Mouse (Mus musculus) c-Kit-negative CD71-positive TER-119-positive erythroid progenitor cells, embryonic 14.5 days (primary cell): ENCODE results near the gene Rhod.
A peak's percentile ranks its signal among the peaks of the same experiment; 100 is the strongest.
"Not testable (repeated sequence)": the region's sequence is repeated elsewhere in the genome, so short reads cannot be mapped to it uniquely, and the experiment has no call there.

Experiments
- DNase-seq: peaks from one replicate; pipeline ENCODE4 v3.0.0-alpha.2; 2013; ENCODE audit warnings: low read depth, low spot score

Gene Rhod

GRCm38 (mm10) chr19:4439161-4439801, at the start of gene Rhod:
Rhod (minus strand) TSS chr19:4439432.
- DNase-seq = no peak

- DNase-seq = no peak
Measured at GRCm38 (mm10) chr19:4487877-4488276, 48.6 kb upstream of the Rhod start.

DNA sequence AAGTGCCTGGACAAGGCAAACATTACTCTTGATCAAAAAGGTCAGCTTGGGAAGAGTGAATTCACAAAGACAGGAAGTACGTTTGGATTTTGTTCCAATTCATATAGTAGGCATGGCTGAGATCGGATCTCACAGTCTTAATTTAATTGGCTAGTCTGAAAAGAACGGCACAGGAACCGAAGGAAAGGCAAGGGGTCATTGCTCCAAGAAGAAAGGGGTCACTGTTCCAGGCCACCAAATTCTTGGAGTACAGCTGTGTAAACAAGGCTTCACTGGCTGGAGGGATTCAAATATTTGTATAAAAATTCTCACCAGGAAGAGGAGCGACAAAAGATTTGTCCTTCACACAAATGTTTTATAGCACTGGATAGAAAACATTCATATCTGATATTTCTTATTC, 45.8 kb upstream of the Rhod start:
- DNase-seq = no peak

- DNase-seq = no peak
Measured at GRCm38 (mm10) chr19:4482111-4482859, 43.1 kb upstream of the Rhod start.

GRCm38 (mm10) chr19:4481326-4481725, 42.1 kb upstream of the Rhod start:
- no peak for DNase-seq

DNA sequence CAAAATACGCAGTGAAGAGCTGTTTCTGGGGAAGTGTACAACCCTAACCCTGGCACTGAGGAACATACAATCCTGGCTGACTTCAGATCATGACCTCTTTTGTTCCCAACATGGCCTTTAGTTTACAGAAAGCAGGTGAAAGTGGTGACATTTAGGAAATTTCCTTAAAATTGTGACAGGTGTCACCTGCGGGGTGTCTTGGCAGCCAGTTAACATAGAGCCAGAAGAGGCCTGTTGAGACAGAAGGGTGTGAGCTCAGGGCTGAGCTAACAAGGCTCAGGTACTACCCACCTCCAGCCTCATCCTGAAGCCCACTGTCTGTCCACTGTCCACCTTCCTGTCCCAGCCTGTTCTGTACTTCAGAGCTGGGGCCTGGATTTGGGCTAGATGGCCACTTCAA, 40.8 kb upstream of the Rhod start:
- DNase-seq = no peak

GRCm38 (mm10) chr19:4478190-4478516, 38.9 kb upstream of the Rhod start:
- DNase-seq = no peak

- DNase-seq = no peak
Measured at GRCm38 (mm10) chr19:4477345-4478189, 38.3 kb upstream of the Rhod start, which contains the start of gene Syt12. Syt12 (minus strand) TSS chr19:4477447.

- DNase-seq = no peak
Measured at GRCm38 (mm10) chr19:4476601-4477257, 37.5 kb upstream of the Rhod start.

DNA sequence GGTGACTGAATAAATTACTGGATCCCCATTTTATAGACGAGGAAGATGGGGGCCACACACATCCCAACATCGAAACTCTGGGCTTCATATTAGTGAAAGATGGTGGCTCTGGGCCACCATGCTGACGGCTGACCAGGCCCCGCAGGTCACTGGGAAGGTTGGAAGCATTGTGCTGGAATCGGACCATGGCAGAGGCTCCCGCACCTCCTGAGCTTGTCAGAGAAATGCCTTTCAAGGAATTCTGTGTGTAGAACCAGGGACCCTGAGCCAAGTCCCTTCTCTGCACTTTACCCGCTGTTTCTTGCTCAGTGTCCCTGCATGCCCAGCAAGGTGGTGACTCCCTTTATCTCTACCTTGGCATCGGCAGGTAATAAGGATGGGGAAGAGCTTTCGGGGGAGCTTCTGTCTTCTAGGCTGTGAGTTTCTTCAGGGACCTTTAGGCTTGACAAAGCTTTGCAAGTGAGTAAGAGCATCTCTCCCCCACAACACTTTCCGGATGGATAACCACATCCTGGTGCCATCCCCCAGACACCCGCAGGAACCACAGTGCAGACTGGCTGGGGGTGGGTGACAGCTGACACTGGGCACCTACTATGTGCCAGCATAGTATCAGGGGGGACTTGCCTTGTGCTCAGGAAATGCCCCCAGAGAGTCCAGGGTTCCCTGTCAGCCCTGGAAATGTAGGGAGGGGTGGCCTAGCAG, 36.1 kb upstream of the Rhod start:
- no peak for DNase-seq

- no peak for DNase-seq
Measured at GRCm38 (mm10) chr19:4474739-4475138, 35.5 kb upstream of the Rhod start.

DNA sequence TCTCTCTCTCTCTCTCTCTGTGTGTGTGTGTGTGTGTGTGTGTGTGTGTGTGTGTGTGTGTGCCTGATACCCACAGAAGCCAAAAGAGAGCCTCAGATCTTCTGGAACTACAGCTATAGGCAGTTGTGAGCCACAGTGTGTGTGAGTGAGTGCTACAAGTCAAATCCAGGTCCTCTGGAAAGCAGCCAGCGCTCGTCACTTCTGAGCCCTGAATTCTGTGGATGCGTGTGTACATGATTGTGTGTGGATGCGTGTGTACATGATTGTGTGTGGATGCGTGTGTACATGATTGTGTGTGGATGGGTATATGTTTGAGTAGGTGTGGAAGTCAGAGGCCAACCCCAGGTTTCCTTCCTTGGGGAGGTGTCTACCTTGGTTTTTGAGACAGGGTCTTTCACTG, 34.3 kb upstream of the Rhod start:
- DNase-seq = no peak

DNA sequence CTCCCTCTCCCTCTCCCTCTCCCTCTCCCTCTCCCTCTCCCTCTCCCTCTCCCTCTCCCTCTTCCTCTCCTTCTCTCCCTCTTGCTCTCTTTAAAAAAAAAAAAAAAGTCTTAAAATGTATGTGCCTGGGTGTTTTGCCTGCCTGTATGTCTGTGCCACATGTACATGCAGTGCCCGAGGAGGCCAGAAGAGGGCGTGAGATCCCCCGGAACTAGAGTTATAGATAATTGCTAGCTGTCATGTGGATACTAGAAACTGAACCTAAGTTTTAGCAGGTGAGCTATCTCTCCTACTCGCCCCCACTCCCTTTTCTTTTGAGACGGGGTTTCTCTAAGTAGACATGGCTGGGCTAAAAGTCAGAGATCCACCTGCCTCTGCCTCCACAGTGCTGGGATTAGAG, 29.1 kb upstream of the Rhod start:
- peak; percentile 19 for DNase-seq

GRCm38 (mm10) chr19:4464666-4465065, 25.4 kb upstream of the Rhod start:
- no peak for DNase-seq

DNA sequence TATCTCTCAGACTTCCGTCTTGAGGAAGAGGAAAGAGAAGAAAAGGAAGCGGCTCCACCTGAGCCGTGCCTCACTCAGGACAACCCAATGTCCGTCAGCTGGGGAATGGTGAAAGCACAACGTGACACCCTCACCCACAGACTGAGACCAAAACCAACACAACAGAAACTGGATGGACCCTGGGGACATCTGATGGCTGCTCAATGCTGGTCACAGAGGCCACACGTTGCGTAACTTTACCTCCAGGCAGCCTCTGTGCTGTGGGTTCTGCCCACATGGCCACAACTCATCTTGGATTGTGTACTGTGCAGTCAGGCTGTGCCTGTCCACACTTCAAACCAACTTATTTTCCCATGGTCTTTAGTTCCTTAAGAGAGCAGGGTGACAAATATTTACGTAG, 22.7 kb upstream of the Rhod start:
- DNase-seq = no peak

- peak; percentile 47 for DNase-seq
Measured at GRCm38 (mm10) chr19:4456227-4456626, 17.0 kb upstream of the Rhod start.

- no peak for DNase-seq
Measured at GRCm38 (mm10) chr19:4455071-4455800, 16.0 kb upstream of the Rhod start.

- not testable (repeated sequence) for DNase-seq
Measured at GRCm38 (mm10) chr19:4454040-4454439, 14.8 kb upstream of the Rhod start.

DNA sequence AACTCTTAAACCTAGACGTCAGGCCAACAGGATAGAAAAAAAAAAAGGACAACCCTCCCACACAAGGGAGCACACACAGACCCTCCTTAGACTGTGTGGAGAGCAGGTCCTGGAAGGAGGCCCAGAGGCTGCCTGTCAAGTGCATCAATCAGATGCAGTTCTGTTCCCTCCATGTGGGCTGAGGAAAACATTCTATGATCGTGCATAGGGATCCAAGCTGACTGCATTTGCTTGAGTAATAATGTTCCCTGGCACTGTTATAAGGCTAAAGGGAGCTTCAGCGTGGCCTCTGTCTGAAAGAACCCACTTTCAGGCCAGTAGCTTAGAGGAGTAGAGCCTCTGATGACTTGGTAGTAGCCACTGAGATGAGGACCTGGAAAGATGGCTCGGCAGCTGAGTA, 13.3 kb upstream of the Rhod start:
- DNase-seq = no peak

DNA sequence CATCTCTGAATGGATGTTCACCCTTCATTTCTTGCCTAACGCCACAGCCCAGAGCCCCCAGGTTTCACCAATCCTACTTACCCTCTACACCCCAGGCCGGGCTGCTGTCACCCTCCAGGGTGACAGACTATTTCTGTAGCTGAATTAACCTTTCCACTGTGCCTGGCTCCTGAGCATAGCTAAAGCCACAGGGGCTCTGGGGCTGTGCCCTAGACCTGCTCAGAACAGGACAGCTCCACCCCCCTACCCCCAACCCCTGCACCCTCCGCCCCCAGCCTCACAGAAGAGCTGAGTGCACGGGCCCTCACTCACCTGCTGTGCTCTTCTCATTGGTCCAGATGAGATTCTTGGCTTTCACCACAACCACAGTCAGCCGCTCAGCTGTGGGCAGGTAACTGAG, 12.7 kb upstream of the Rhod start:
- no peak for DNase-seq

DNA sequence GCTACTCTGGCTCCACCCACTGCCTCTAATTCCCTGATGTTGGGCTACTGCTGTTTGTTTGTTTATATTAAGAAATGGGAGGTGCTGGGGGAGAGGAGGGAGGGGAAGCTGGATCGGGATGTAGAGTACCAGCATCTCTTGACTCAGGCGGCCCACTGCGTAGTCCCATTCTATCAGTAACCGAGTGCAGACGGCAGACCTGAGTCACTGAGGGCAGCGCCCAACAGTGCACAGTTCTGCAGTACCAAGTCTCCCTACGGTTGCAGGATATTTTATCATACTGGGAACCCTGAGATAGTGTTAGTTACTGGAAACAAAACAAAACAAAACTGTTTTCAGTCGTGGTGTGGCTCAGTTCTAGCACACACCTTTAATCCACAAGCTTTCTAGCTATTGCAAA, 11.9 kb upstream of the Rhod start:
- DNase-seq = no peak
